Mouse (Mus musculus) forebrain, postnatal 0 days (tissue): ENCODE data around the gene Pidd1. TPM values are rescaled to one million over a fixed set of nuclear protein-coding genes. Genes with fewer than 3 reads are reported as not detected.
A peak's percentile ranks its signal among the peaks of the same experiment; 100 is the strongest.

Experiments used
- ATAC-seq: fragments of 200-750 bp; cut with Nextera tagmentation; 2 replicates; pipeline ENCODE4 v1.8.0; 2017; ENCODE audit warnings: mild to moderate bottlenecking, moderate library complexity
- DNase-seq: peaks from one replicate; pipeline ENCODE4 v3.0.0-alpha.2; 2015
- H3K27ac ChIP-seq: fragments of 300-500 bp; sonication (generic); 2 replicates; pipeline ENCODE4 v1.5.1; 2014; ENCODE audit warnings: low read depth, mild to moderate bottlenecking, antibody characterized with exemption, low read length, moderate library complexity, mixed read lengths
- H3K27me3 ChIP-seq: fragments of 300-500 bp; sonication (generic); 2 replicates; pipeline ENCODE4 v1.6.1; 2014; ENCODE audit warnings: mild to moderate bottlenecking, low read length, mixed read lengths; ENCODE audit not compliant: insufficient read depth
- H3K36me3 ChIP-seq: fragments of 300-500 bp; sonication (generic); 2 replicates; pipeline ENCODE4 v1.6.1; 2014; ENCODE audit warnings: mild to moderate bottlenecking, moderate library complexity; ENCODE audit not compliant: insufficient read depth
- H3K4me1 ChIP-seq: fragments of 300-500 bp; sonication (generic); 2 replicates; pipeline ENCODE4 v1.6.1; 2014; ENCODE audit warnings: antibody characterized with exemption; ENCODE audit not compliant: insufficient read depth
- H3K4me2 ChIP-seq: fragments of 300-500 bp; sonication (generic); 2 replicates; pipeline ENCODE4 v1.6.1; 2014; ENCODE audit warnings: low read depth, mild to moderate bottlenecking, moderate library complexity
- H3K4me3 ChIP-seq: fragments of 300-500 bp; sonication (generic); 2 replicates; pipeline ENCODE4 v1.5.1; 2014; ENCODE audit warnings: low read depth, low read length, mixed read lengths
- H3K9ac ChIP-seq: fragments of 300-500 bp; sonication (generic); 2 replicates; pipeline ENCODE4 v1.6.1; 2014; ENCODE audit warnings: mild to moderate bottlenecking
- H3K9me3 ChIP-seq: fragments of 300-500 bp; sonication (generic); 2 replicates; pipeline ENCODE4 v1.6.1; 2016; ENCODE audit warnings: low read length
- CTCF ChIP-seq: sonication (generic); IDR thresholded peaks from 2 replicates; pipeline ENCODE4 v1.5.1; 2016; ENCODE audit warnings: antibody characterized with exemption, control low read depth, low read depth
- WGBS: fragments of 180-500 bp; shearing (Covaris S2); extraction: QIAGEN DNeasy Blood & Tissue Kit; methylation state at CpG from one replicate; pipeline ENCODE4 v1.1.7; 2014; 5-methylcytosine and 5-hydroxymethylcytosine counted together
- polyA plus RNA-seq: library from polyadenylated mRNA; unstranded; fragments of >200 nt; fragmentation: Nextera tagmentation; extraction: Ambion mirVana; gene quantifications from 2 replicates; pipeline ENCODE4 v1.2.1, GENCODE M21; 2015
- total RNA-seq: library from RNA; depleted of rRNA; stranded (reverse); fragments of >200 nt; gene quantifications from 2 replicates; pipeline ENCODE4 v1.2.3, GENCODE M21; 2014

The Pidd1 gene
- total and polyA plus RNA-seq, 2 experiments from 2014 or later, result 2.0 to 2.3 TPM

DNA sequence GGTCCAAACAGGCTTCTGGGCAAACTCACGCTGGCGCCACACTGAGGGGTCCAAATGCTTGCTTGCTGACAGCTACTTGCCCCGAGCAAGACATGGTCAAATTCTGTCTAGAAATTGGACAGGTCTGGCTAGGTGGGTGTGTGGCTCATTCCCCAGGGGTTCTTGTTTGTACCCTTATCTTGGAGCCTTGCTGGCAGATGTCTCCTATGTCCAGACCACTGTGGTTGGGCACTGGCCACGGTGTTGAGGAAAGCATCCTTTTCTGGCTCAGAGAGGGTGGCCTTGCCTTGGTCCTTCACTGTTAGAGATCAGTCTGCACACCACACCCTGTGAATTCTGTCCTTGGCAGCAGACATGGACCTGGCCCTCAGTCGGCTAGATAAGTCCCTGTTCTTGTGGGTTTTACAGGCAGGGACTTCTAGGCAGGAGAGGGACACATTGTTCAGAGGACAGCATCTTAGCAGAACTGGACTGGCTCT, 34.5 kb upstream of the Pidd1 start:
- H3K27me3 ChIP-seq, result no peaks in the 10 kb centered on the region; the same call in 1 of the 2 replicates
- H3K4me3 ChIP-seq, result no peak overlapping the region
- no peak overlapping the region for H3K27ac ChIP-seq
- H3K36me3 ChIP-seq, result no peaks in the 10 kb centered on the region
- no peak overlapping the region for H3K4me2 ChIP-seq
- no peak overlapping the region for H3K9ac ChIP-seq
- TF ChIP-seq CTCF, result no peak
- 78% methylated on average over 5 of the region's 5 CpGs for WGBS
- no peak for DNase-seq
- H3K9me3 ChIP-seq, result no peaks in the 10 kb centered on the region
- H3K4me1 ChIP-seq, result peaks cover 13% of the 10 kb centered on the region
- ATAC-seq, result no peak

DNA sequence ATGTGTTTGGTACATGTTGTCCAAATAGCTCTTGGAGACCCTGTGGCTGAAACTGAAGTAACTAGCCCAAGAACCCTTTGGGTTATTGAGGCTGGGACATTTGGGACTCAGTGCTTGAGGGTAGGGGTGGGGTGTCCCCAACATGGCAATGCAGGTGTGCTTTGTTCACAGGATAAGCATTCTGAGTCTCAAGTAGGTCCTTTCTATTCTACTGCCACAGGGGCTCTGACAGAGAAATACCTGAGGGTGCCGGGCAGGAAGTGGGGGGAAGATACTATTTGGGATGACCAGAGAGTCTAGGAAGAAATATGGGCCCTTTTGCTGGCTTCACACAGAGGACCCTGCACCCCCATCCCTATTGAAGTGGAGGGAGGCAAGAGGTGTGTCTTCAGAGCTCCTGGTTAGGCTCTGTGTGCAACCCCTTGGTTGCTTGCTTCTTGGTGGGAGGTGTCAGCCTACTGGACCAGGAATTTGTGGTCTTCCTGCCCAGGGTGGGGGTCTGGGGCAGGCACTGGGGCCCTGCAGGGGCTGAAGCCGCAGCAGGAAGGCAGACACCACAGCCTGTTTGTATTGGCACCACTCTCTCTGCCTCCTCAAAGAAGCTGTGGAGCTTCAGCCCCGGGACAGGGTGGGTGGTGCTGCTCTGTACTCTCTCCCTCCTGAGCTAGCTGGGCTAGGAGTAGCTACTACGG, 33.9 kb upstream of the Pidd1 start:
- no peak overlapping the region for H3K4me2 ChIP-seq
- DNase-seq (no peak), ATAC-seq (no peak)
- no peak overlapping the region for H3K4me3 ChIP-seq
- H3K36me3 ChIP-seq, result no peaks in the 10 kb centered on the region; the same call in 1 of the 2 replicates
- H3K9me3 ChIP-seq, result no peaks in the 10 kb centered on the region
- no peak overlapping the region for H3K9ac ChIP-seq
- no peak overlapping the region for H3K27ac ChIP-seq
- WGBS, result 73% methylated on average over 4 of the region's 4 CpGs
- no peak for TF ChIP-seq CTCF
- peaks cover 13% of the 10 kb centered on the region for H3K4me1 ChIP-seq
- no peaks in the 10 kb centered on the region; the same call in 1 of the 2 replicates for H3K27me3 ChIP-seq

DNA sequence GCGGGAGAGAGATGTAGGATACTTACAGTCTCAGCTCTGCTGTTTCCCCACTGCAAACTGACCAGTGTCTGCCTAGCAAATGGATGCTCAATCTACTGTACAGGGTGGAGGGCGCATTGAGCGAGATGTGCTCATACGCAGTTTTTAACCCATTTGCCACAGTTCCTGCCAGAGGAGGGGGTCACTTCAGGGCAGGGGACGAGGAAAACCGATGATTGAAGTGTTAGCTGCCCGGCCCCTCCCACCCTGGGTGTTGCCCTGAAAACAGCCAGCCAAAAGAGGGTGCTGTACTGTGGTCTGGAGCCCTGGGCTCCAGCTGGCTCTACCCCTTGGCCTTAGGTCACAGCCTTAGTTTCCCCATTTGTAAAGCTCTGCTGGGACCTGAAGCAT, 33.2 kb upstream of the Pidd1 start:
- Histone ChIP-seq H3K4me2 (peak overlapping the region; percentile 71; the same call in 1 of the 2 replicates), H3K27me3 (no peaks in the 10 kb centered on the region; the same call in 1 of the 2 replicates), H3K27ac (no peak overlapping the region), H3K4me1 (peaks cover 13% of the 10 kb centered on the region), H3K9ac (no peak overlapping the region), H3K4me3 (no peak overlapping the region), H3K9me3 (no peaks in the 10 kb centered on the region), H3K36me3 (peaks cover 4% of the 10 kb centered on the region)
- DNase-seq (no peak), ATAC-seq (no peak)
- 15% methylated on average over 7 of the region's 7 CpGs for WGBS
- no peak for TF ChIP-seq CTCF

DNA sequence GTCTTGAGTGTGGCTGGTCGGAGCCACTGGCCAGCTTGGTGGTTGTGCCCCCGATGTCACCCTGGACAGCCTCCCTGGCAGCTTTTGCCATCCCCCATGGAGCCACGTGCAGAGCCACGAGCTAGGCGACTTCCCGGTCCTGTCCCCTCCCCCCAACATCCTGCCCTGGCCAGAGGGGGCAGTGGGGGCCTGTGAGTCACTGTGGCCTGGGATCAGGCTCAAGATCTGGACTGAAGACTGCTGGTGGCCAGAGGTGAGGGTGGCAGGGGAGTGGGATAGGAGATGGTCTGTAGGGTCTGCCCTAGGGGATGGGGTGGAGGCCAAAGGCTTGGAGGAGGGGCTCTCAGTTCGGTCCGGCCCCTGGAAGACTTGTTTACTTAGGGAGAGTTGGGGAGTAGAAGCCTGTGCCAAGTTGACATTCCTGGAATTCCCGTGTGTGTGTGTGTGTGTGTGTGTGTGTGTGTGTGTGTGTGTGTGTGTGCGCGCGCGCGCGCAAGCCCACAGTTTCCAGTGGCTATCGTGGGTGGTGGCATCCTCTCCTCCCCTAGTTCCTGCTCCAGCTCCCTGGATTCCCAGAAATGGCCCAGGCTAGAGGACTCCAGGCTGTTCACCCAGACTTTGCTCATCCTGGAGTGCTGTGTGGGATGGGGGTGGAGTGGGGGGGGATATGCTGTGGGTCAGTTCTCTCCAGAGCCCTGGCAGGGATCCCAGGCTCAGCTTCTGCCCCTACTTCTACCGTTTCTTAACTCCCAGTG, 32.6 kb upstream of the Pidd1 start:
- no peak for ATAC-seq
- Histone ChIP-seq H3K4me1 (peaks cover 10% of the 10 kb centered on the region), H3K4me2 (peak overlapping the region; percentile 71), H3K36me3 (peaks cover 6% of the 10 kb centered on the region), H3K27ac (peak overlapping the region; percentile 29; the same call in 1 of the 2 replicates), H3K9ac (no peak overlapping the region), H3K4me3 (no peak overlapping the region), H3K27me3 (no peaks in the 10 kb centered on the region; the same call in 1 of the 2 replicates), H3K9me3 (no peaks in the 10 kb centered on the region)
- DNase-seq, result peak; percentile 23
- 2% methylated on average over 16 of the region's 17 CpGs for WGBS
- peak; percentile 34 for TF ChIP-seq CTCF

- Histone ChIP-seq H3K9me3 (no peaks in the 10 kb centered on the region), H3K4me3 (peak overlapping the region; percentile 69), H3K27ac (peak overlapping the region; percentile 29; the same call in 1 of the 2 replicates), H3K27me3 (no peaks in the 10 kb centered on the region; the same call in 1 of the 2 replicates), H3K4me2 (peak overlapping the region; percentile 71), H3K9ac (peak overlapping the region; percentile 91), H3K36me3 (peaks cover 11% of the 10 kb centered on the region), H3K4me1 (peaks cover 9% of the 10 kb centered on the region)
- 2% methylated on average over 12 of the region's 12 CpGs for WGBS
- no peak for TF ChIP-seq CTCF
- no peak for DNase-seq
- no peak for ATAC-seq
Observed at GRCm38 (mm10) chr7:141475805-141476158, 32.0 kb upstream of the Pidd1 start.

GRCm38 (mm10) chr7:141475011-141475804, 31.4 kb upstream of the Pidd1 start, which contains the start of the genes Polr2l and Tspan4:
Gene Polr2l (minus strand): TSS chr7:141475132.
Gene Tspan4 (plus strand): TSS chr7:141475240.
- WGBS, result 1% methylated on average over 86 of the region's 87 CpGs
- ATAC-seq, result peak; percentile 93

More at GRCm38 (mm10) chr7:141475011-141475804, 31.4 kb upstream of the Pidd1 start, which contains the start of the genes Polr2l and Tspan4:
- H3K9ac ChIP-seq, result peak within 1 kb of the TSS; percentile 91
- DNase-seq, result peak; percentile 91
- H3K9me3 ChIP-seq, result no peaks in the 10 kb centered on the region
- H3K36me3 ChIP-seq, result peaks cover 17% of the 10 kb centered on the region
- TF ChIP-seq CTCF, result peak; percentile 33; the same call in 1 of the 2 replicates
- H3K4me2 ChIP-seq, result peak within 1 kb of the TSS; percentile 71
- H3K27me3 ChIP-seq, result no peaks in the 10 kb centered on the region
- peak within 1 kb of the TSS; percentile 69 for H3K4me3 ChIP-seq
- H3K27ac ChIP-seq, result peak within 1 kb of the TSS; percentile 83
- H3K4me1 ChIP-seq, result peaks cover 9% of the 10 kb centered on the region
